Mouse (Mus musculus) bone marrow, adult 2 months (tissue): Measurements from ENCODE around the gene Npas3.

Experiments
- CTCF ChIP-seq: fragments of 200-500 bp; IDR thresholded peaks from 2 replicates; pipeline ENCODE4 v1.5.1; 2011; ENCODE audit warnings: low read length, control low read depth; ENCODE audit not compliant: control insufficient read depth, insufficient read depth
- POLR2A ChIP-seq: fragments of 200-500 bp; IDR thresholded peaks from 2 replicates; pipeline ENCODE4 v1.6.1; 2011; ENCODE audit warnings: low read depth, mild to moderate bottlenecking, control low read depth, low read length, borderline replicate concordance; ENCODE audit not compliant: control insufficient read depth

- TF ChIP-seq CTCF (no peak), POLR2A (no peak)
Measured at GRCm38 (mm10) chr12:53320526-53320925, 72.0 kb downstream of the Npas3 start.
